Mouse (Mus musculus) urinary bladder, postnatal 10 days (tissue): ENCODE measurements around the gene Klhdc8b.
A peak's percentile ranks its signal among the peaks of the same experiment; 100 is the strongest.

Source experiments
- DNase-seq: peaks from one replicate; pipeline ENCODE4 v3.0.0; 2022; ENCODE audit warnings: low spot score

The Klhdc8b gene

GRCm38 (mm10) chr9:108461181-108461631 lies at the start of gene Klhdc8b:
Gene Klhdc8b (minus strand): TSS chr9:108461581.
- no peak for DNase-seq

- DNase-seq = no peak
Observed at GRCm38 (mm10) chr9:108508776-108509175, 47.4 kb upstream of the Klhdc8b start.

GRCm38 (mm10) chr9:108507619-108508434 lies 46.4 kb upstream of the Klhdc8b start, which contains the start of gene Qars:
Gene Qars (plus strand): TSS chr9:108507706.
- DNase-seq = peak; percentile 65

- no peak for DNase-seq
Observed at GRCm38 (mm10) chr9:108506901-108507300, 45.5 kb upstream of the Klhdc8b start.

- DNase-seq = no peak
Observed at GRCm38 (mm10) chr9:108499943-108500342, 38.6 kb upstream of the Klhdc8b start.

GRCm38 (mm10) chr9:108499231-108499630 lies 37.9 kb upstream of the Klhdc8b start:
- DNase-seq = no peak

GRCm38 (mm10) chr9:108494905-108495304 lies 33.5 kb upstream of the Klhdc8b start:
- no peak for DNase-seq

- no peak for DNase-seq
Observed at GRCm38 (mm10) chr9:108494146-108494825, 32.9 kb upstream of the Klhdc8b start.

- DNase-seq = no peak
Observed at GRCm38 (mm10) chr9:108493246-108493645, 31.9 kb upstream of the Klhdc8b start.

GRCm38 (mm10) chr9:108492043-108492750 lies 30.8 kb upstream of the Klhdc8b start:
- no peak for DNase-seq

- DNase-seq = no peak
Observed at GRCm38 (mm10) chr9:108491286-108491580, 29.9 kb upstream of the Klhdc8b start.

- DNase-seq = peak; percentile 85
Observed at GRCm38 (mm10) chr9:108490559-108491285, 29.3 kb upstream of the Klhdc8b start, which contains the start of gene Usp19. Gene Usp19 (plus strand): TSS chr9:108490602.

GRCm38 (mm10) chr9:108489702-108490558 lies 28.5 kb upstream of the Klhdc8b start:
- DNase-seq = no peak

GRCm38 (mm10) chr9:108489215-108489614 lies 27.8 kb upstream of the Klhdc8b start:
- no peak for DNase-seq

GRCm38 (mm10) chr9:108488403-108488802 lies 27.0 kb upstream of the Klhdc8b start:
- DNase-seq = no peak

GRCm38 (mm10) chr9:108486973-108487530 lies 25.7 kb upstream of the Klhdc8b start:
- DNase-seq = no peak

- no peak for DNase-seq
Observed at GRCm38 (mm10) chr9:108485301-108485875, 24.0 kb upstream of the Klhdc8b start.

GRCm38 (mm10) chr9:108484021-108484420 lies 22.6 kb upstream of the Klhdc8b start:
- DNase-seq = no peak

- no peak for DNase-seq
Observed at GRCm38 (mm10) chr9:108483051-108483790, 21.8 kb upstream of the Klhdc8b start.
